Mouse (Mus musculus) T-helper 1 cell (primary cell): ENCODE data around the gene Kif1c.

Experiments used
- in situ Hi-C: fragments of 300-600 bp; cut with MboI, MseI; formaldehyde crosslinking; loops from one replicate; pipeline ENCODE4 v1.15.1; 2025; ENCODE audit warnings: high pct_unique_total_duplicates

Kif1c gene

DNA sequence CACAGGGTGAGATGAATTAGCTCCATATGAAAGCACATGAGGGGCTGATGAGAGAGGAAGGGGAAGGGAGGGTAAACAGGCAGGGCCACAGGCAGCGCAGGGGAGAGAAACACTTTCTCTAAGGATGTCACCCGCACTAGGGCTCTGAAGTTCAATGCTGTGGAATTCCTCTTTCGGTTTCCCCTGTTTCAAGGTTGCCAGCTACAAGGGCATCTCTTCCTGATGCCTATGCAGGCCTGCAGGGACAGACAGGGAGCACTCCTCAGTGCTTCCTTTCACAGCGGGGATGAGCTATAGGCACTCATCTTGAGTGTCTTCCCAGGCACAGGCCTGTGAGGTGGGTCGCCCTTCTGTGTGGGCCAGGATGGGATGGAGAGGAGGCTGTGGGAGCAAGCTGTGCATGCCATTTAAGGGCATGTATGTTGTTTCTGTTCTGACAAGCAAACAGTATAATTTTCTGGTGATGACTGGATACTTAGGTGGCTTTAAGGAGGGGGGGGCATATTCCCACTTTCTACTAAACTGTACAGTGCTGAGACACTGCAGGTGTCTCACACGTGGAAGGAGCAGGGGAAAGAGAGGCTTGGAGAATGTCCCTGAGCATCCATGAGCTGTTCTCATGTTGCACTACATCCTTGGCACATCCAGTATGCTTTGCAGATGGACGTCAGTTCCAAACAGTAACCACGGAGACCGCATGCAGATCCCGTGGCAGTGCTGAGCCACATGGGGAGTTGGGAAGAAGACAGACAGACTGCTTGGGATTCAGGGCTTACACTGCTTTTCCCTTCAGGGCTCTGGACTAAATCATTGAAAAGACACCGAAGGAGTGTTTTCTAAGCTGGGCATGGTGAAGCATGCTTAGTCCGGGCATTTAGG, 42.5 kb downstream of the Kif1c start:
- in situ Hi-C loops: no loop called here

- in situ Hi-C loops: no loop called here
Measured at GRCm38 (mm10) chr11:70745636-70746035, 45.3 kb downstream of the Kif1c start.

- in situ Hi-C loops: no loop called here
Measured at GRCm38 (mm10) chr11:70747876-70748545, 47.7 kb downstream of the Kif1c start.

- in situ Hi-C loops: loop anchor here (25.0 kb wide), 1 partner anchor 315 kb away; the partner anchor contains the start of gene Arrb2
Measured at GRCm38 (mm10) chr11:70752337-70753017, 52.1 kb downstream of the Kif1c start.

DNA sequence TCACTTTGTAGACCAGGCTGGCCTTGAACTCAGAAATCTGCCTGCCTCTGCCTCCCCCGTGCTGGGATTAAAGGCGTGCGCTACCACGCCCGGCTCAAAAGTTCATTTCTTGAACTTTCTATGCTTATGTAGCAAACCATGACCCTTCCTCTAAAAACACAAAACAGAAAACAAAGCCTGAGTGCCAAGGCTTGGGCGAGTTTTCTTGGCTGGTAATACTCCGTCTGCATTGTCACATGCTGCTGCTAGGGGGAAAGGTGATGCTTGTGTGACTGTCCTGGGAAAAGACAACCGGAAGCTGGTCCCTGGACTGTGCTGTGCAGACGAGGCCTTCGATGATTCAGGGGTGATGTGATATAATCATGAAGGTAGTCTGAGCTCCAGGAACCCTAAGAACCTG, 52.8 kb downstream of the Kif1c start:
- in situ Hi-C loops: loop anchor here (25.0 kb wide), 1 partner anchor 316 kb away; the partner anchor contains the start of gene Arrb2

DNA sequence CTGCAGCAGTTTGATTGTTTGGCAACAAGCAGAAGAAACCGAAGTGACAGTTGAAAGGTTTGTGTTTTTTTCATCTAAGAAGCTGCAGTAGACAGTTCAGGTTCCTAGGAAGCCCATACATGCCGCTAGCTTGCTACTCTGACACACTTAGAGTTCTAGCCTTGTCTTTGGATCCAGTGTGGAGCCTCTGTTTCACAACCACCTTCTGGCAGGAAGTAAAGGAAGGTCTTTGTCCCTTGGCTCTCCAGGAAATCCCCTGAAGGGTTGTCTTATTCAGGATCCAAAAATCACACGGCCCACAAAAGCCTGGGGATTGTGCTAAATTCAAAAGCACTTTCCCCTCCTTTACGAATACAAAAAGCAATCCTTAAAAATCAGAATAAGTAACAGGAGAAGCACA, 54.1 kb downstream of the Kif1c start:
- in situ Hi-C loops: loop anchor here (25.0 kb wide), 1 partner anchor 317 kb away; the partner anchor contains the start of gene Arrb2

- in situ Hi-C loops: loop anchor here (5.0 to 25.0 kb wide), 4 partner anchors 68 to 318 kb away; partner anchors contain the start of genes 4930544D05Rik, Arrb2, Camta2 and Chrne
Measured at GRCm38 (mm10) chr11:70754958-70755357, 54.6 kb downstream of the Kif1c start.

DNA sequence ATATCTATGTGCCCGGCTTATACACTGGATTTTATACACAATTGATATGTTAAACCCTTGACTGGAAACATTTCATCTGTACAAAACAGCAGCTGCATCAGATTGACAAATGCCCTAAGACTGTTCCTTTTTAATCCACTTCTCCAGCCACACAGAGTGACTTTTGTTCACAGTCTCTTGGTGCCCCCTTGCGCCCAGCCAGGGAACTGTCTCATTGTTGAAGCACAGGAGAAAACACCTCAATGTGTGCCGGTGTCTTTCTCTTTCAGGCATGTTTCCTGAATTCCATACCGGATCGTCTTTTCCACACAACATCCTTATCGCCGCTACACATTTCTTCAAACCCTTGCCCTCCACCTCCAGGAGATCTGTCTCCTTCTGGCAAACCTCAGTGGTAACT, 55.3 kb downstream of the Kif1c start:
- in situ Hi-C loops: loop anchor here (5.0 to 25.0 kb wide), 4 partner anchors 68 to 318 kb away; partner anchors contain the start of genes 4930544D05Rik, Arrb2, Camta2 and Chrne

- in situ Hi-C loops: loop anchor here (25.0 kb wide), 1 partner anchor 323 kb away; the partner anchor contains the start of gene Arrb2
Measured at GRCm38 (mm10) chr11:70760446-70760845, 60.1 kb downstream of the Kif1c start.

DNA sequence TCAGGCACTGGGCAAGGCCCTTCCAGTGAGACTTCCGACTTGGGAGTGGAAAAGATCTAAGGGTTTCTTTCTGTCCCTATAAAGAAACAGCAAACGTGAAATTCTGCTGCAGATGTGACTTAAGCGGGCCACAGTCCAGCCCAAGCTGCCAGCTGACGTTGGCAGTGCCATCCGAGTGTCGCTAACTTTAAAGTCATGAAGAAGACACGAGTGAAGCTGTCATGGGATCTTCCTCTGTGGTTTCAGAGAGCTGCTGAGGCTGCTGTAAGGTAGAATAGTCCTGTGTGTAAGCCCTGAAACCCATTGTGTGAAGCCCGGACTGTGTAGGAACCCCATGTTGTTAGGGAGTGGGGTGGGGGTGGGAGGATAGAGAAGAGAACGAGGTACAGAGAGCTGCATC, 62.3 kb downstream of the Kif1c start:
- in situ Hi-C loops: loop anchor here (25.0 kb wide), 1 partner anchor 325 kb away; the partner anchor contains the start of gene Arrb2

DNA sequence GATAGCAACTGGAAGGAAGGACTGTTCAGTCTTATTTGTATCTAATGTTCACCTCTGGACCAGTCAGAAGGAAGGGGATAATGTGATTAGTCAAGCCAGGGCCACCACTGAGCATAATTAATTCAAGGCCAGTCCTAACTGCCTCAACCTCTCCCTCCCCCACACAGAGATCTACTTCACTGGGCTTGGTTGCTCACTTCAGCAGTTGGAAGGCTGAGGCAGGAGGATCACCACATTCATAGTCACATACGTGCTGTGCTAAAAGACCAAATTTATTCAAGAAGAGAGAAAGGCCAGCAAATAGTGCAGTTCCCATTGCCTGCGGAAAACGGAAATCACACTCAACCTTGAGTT, 63.2 kb downstream of the Kif1c start:
- in situ Hi-C loops: loop anchor here (25.0 kb wide), 1 partner anchor 326 kb away; the partner anchor contains the start of gene Arrb2

GRCm38 (mm10) chr11:70763936-70764808, 63.8 kb downstream of the Kif1c start, which contains the start of gene Zfp3:
Gene Zfp3, plus strand, starts transcription at chr11:70764209.
- in situ Hi-C loops: loop anchor here (25.0 kb wide), 1 partner anchor 327 kb away; the partner anchor contains the start of gene Arrb2

GRCm38 (mm10) chr11:70765776-70766445, 65.6 kb downstream of the Kif1c start:
- in situ Hi-C loops: loop anchor here (25.0 kb wide), 1 partner anchor 329 kb away; the partner anchor contains the start of gene Arrb2

DNA sequence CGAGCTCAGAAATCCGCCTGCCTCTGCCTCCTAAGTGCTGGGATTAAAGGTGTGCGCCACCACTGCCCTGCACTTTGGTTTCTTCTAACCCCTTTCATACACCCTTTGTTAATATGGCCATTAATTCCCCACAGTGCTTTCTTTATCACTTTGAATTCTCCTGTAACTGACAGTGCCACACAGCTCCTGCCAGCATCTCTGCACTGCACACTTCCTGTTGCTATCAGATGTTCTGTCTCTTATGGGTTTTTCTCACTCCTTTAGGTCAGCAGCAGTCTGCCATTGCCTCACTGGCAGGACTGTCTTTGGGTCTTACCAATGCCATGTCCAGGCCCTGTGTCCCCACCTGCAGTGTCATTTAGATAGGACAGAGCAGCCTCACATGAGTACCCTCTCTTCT, 70.5 kb downstream of the Kif1c start:
- in situ Hi-C loops: loop anchor here (25.0 kb wide), 1 partner anchor 334 kb away; the partner anchor contains the start of gene Arrb2

DNA sequence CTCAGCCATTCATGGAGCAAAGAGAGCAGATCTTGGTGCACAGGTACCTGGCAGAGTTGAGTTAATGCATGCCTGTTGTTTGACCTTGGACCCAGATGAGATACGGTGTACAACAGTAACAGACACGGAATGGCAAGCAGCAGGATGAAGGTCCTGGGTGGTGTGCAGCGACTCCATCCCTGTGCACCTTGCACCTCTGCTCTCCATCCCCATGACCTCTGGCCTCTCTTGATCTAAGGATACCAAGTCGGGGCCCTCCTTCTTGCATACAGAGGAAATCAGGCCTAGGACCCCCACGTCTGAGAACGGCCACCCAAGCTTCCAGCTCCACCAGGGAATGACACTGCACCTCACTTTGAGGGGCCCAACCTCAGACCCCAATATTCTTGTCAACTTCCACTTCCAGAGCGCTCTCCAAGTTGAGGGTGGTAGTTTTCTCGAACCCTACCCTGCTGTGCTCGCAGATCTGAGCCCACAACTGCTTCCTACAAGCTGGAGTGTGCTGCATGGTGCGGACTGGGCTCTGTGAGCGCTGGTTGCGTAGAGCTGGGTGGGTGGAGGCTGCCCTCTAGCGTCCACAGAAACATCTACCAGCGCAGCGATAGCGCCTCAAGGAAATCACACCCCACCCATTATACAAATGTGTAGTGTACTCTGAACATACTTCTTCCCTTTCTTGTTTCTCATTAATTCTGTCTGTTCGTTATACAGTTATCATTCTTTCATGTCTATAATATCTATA, 76.7 kb downstream of the Kif1c start:
- in situ Hi-C loops: loop anchor here (5.0 kb wide), 1 partner anchor 35 kb away; the partner anchor contains the start of gene Scimp

DNA sequence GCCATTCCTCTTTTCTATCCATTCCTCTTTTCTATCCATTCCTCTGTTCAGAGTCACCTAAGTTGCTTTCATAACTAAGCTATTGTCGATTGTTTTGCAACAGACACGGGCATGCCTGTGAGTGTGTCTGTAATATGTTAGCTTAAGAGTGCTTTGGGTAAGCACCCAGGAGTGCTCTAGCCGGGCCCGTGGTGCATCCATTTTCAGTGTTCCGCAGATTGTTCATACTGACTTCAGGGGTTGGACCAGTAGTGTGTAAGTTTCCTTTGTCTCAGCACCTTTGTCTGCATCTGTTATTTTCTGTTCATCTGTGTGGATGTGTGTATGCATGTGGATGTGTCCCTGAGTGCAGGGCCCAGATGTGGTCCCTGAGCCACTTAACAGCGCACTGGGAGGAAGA, 77.3 kb downstream of the Kif1c start:
- in situ Hi-C loops: loop anchor here (5.0 kb wide), 1 partner anchor 35 kb away; the partner anchor contains the start of gene Scimp

DNA sequence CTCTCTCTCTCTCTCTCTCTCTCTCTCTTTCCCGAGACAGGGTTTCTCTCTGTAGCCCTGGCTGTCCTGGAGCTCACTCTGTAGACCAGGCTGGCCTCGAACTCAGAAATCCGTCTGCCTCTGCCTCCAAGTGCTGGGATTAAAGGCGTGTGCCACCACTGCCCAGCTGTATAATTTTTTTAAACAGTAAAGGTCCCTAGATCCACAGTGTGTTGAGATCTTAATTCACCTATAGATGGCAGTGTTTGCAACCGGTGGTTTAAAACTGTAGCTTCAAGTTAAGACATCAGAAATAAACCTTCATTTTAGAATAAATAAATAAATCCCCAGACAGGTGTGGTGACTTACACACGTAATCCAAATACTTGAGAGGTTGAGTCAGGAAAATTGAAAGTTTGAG, 77.7 kb downstream of the Kif1c start:
- in situ Hi-C loops: loop anchor here (5.0 kb wide), 1 partner anchor 34 kb away; the partner anchor contains the start of gene Scimp
